Mouse (Mus musculus) monocyte, adult 2 months (primary cell): ENCODE data around the gene Fbxo11.

Experiments used
- DNase-seq, 2 experiments: peaks; one replicate each; pipeline ENCODE4 v3.0.0; 2022; ENCODE audit warnings: low spot score in 2 of 2, low read depth in 1 of 2

The Fbxo11 gene

DNA sequence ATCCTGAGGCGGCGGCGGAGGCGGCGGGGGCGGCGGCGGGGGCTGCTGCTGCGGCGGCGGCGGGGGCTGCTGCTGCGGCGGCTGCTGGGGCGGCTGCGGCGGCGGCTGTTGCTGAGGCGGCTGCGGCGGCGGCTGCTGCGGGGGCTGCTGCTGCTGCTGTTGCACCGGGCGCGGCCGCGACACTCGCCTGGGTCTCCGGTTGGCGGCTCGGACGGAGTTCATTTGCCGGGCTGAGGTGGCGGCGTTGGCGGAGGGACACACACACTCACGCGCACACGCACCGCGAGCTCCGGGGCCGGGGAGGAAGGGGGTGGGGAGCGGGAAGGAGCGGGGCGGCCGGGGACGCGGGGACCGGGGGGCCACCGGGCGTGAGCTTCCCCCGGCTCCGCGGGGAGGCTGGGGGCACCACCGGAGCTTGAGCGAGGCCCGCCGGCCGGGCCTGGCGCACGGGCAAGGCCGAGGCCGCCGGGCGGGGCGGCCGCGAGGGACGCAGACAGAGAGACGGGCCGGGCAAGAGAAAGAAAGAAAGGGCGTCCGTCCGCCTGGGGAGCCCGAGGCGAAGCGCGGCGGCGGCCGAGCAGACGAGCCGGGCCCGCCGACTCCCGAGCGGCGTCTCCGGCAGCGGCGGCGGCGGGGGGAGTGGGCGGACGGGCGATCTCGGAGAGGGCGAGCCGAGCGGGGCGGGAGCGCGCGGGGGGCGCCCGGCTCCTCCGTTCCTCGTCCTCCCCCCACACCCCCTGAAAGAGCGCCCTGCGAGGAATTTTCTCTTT is at the start of gene Fbxo11:
Gene Fbxo11 (minus strand): TSS at position 261 of the 770 bp plus-strand sequence.
- DNase-seq = peak in 1 of 2 experiments; percentile 11

- DNase-seq = no peak
Measured at GRCm38 (mm10) chr17:88113883-88114229, 48.8 kb upstream of the Fbxo11 start.

GRCm38 (mm10) chr17:88113015-88113882 is 48.2 kb upstream of the Fbxo11 start:
- peak in 1 of 2 experiments; percentile 67 for DNase-seq

DNA sequence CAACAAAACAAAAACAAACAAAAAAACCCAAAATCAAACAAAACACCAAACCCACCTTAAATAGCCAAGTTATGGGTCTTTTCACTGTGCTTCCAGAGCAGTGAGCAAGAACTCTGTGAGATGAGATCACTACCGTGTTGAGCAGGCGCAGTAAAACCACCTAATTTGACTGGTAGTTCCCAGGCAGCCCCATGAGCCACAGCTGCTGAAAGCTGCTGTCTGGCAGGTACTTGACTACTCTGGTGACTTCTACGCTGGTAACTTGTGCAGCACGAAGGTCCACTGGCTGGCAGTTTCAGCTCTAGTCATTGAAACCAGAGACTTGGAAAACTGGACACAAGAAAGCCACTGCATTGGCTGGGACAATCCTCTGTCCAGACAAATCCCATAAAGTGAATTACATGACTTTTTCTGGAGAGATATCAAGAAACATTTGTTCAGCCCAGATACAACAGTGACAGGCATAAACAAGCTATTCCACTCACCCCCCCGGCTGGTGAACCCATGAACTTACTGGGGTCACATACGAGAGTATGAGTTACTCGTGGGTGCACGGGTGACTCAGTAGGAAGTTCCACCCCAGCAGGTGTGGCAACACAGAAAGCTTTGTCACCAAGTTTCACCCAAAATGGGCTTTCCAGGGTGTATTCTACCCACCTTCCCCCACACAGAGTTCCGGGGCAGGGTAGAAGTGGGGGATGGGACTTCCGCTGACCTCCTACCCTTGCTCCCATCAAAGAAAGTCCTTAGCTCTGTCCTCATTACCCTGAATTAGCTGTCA is 47.0 kb upstream of the Fbxo11 start:
- peak in 1 of 2 experiments; percentile 71 for DNase-seq

- no peak for DNase-seq
Measured at GRCm38 (mm10) chr17:88111081-88111796, 46.1 kb upstream of the Fbxo11 start.

- DNase-seq = no peak
Measured at GRCm38 (mm10) chr17:88107708-88108107, 42.6 kb upstream of the Fbxo11 start.

DNA sequence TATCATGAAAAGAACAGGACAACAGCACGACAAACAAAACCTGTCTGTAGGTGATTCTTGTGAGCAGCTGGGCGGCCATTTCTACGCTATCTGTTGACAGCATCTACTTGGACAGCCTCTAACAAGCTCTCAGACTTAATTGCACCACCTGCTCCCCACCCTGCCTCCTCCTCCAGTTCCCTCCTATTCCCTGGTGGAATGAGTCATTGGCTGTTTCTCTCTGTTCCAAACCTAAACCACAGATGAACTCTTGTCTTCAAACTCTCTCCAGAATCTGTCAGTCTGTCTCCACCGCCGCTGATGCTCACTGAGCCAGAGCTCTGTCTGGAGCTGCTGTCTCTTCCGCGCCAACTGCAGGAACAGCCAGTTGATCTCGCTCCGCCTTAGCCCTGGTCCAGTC is 41.3 kb upstream of the Fbxo11 start:
- DNase-seq = no peak

- DNase-seq = no peak
Measured at GRCm38 (mm10) chr17:88102597-88102996, 37.5 kb upstream of the Fbxo11 start.

DNA sequence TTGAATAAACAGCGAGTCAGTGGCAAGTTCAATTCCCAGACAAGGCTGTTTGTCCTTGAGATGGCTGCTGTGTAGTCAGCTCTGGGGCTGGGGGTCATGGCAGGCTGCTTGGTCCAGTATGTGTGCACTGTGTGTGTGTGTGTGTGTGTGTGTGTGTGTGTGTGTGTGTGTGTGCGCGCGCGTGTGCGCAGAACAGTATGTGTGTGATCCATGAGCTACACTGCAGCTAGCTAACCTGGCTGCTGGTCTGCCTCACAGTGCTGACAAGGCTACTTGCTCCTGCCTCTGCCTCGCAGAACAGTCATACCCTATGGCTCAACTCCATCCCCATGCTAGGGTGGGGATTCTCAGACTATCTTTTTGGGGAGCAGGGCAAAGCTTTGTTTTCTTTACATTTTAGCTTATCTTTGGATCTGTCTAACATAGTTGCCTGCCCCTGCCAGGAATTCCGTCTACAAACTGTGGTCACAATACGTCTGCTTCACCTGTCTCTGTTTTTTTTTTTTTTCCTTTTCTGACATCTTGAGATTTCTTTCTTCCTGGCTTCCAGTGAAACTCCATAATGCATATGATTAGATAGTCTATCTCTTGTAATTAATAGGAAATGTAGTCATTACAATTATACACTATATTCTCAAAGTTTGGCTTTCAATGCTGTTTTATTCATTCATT is 33.2 kb upstream of the Fbxo11 start:
- DNase-seq = no peak

- DNase-seq = no peak
Measured at GRCm38 (mm10) chr17:88097543-88097942, 32.5 kb upstream of the Fbxo11 start.

GRCm38 (mm10) chr17:88096809-88097399 is 31.8 kb upstream of the Fbxo11 start:
- DNase-seq = no peak

DNA sequence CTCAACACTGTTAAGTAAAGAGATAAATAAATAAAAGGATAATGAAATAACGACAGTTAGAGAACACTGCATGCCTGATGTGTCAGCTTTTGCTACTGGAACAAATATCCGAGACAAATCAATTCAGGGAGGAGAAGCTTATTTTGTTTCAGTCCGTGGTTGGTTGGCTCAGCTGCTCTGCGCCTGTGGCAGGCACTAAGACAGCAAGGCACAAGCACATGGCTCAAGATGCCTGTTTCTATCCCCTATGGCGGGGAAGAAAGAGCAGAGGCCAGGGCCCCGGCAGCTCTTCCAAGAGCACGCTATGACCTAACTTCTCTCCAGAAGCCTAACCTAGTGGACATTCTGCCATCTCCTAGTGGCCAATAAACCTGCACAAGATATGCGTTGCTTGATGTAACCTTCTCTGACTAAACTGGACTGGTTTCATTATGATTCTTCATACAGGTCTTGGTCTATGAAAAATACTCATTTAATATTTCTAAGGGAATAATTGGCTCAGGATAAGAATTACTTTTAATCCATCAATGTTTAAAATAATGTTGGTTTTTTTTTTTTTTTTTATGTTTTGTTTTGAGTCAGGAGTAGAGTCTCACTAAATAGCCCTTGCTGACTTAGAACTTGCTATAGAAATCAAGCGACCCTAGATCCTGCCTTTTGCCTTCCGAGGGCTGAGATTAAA is 30.6 kb upstream of the Fbxo11 start:
- no peak for DNase-seq

- DNase-seq = no peak
Measured at GRCm38 (mm10) chr17:88094327-88094726, 29.2 kb upstream of the Fbxo11 start.

GRCm38 (mm10) chr17:88093798-88094197 is 28.7 kb upstream of the Fbxo11 start:
- DNase-seq = no peak

DNA sequence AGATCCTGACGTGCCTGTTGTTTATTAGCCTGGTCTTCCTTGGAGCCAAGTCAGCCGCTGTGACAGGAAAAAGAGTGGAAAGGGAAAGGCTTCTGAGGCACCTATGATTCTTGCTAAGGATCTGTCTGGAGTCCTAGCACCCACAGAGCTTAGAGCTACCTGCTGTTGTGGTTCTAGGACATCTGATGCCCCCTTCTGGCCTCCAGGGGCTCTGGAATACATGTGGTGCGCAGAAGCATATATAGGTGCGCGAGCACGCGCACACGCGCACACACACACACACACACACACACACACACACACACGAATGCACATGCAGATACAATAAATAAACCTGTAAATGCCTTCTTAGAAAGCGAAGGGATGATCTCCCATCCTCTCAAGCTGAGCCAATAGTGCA is 20.9 kb upstream of the Fbxo11 start:
- DNase-seq = no peak

DNA sequence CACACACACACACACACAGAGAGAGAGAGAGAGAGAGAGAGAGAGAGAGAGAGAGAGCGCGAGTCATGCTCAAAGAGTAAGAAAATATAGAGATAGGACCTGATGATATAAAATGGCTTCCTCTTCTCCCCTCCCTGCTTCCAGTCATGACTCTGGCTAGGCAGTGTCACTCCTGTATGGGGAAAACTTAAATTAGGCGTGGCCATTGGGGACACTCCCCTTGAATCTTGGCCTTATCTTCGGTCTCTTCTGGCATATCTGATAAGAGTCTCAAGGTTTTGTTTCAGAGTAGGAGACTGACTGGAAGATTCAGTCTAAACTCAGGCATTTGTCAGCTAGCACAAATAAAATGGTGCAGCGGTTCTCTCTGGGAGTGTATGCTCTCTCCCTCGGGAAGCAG is 16.4 kb upstream of the Fbxo11 start:
- no peak for DNase-seq

GRCm38 (mm10) chr17:88079771-88080170 is 14.7 kb upstream of the Fbxo11 start:
- DNase-seq = no peak

DNA sequence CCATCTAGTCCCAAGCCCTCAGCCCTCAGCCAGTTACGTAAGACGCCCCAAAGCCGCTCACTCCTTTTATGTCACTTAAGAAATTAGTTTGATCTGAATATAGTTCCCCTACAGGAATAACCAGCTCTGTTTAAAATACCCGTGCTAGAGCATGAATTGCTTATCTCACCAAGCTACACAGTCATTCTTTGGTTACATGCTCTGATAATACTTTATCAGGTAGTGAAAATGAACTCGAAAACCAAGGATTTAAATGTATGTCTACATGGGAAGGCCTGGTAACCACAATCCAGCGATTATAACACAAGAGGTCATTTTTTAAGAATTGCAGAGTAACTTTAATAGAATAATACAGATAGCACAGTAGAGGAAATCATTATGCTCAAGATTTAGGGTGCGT is 7.0 kb upstream of the Fbxo11 start:
- DNase-seq = no peak

- no peak for DNase-seq
Measured at GRCm38 (mm10) chr17:88068024-88068719, 3.1 kb upstream of the Fbxo11 start.
